Mouse (Mus musculus) hindbrain, embryonic 10.5 days (tissue): Measurements from ENCODE around the gene Gsc2. TPM values are rescaled to one million over a fixed set of nuclear protein-coding genes. Genes with fewer than 3 reads are reported as not detected.

Experiments
- DNase-seq: peaks from one replicate; pipeline ENCODE4 v3.0.0-alpha.2; 2017; ENCODE audit warnings: low spot score
- H3K27ac ChIP-seq: fragments of 300-500 bp; sonication (generic); 2 replicates; pipeline ENCODE4 v1.5.1; 2016; ENCODE audit warnings: mild to moderate bottlenecking, moderate library complexity
- H3K27me3 ChIP-seq: fragments of 300-500 bp; sonication (generic); 2 replicates; pipeline ENCODE4 v1.6.1; 2016; ENCODE audit warnings: mild to moderate bottlenecking; ENCODE audit not compliant: poor library complexity, insufficient read depth, severe bottlenecking
- H3K36me3 ChIP-seq: fragments of 300-500 bp; sonication (generic); 2 replicates; pipeline ENCODE4 v1.6.1; 2016; ENCODE audit warnings: mild to moderate bottlenecking, moderate library complexity
- H3K4me1 ChIP-seq: fragments of 300-500 bp; sonication (generic); replicated peaks from 2 replicates; pipeline ENCODE4 v1.6.1; 2016; ENCODE audit warnings: mild to moderate bottlenecking
- H3K4me3 ChIP-seq: fragments of 300-500 bp; sonication (generic); 2 replicates; pipeline ENCODE4 v1.5.1; 2016; ENCODE audit warnings: mild to moderate bottlenecking, moderate library complexity
- H3K9me3 ChIP-seq: fragments of 300-500 bp; sonication (generic); 2 replicates; pipeline ENCODE4 v1.6.1; 2016; ENCODE audit warnings: mild to moderate bottlenecking, moderate library complexity
- WGBS: fragments of 180-500 bp; shearing (Covaris S2); methylation state at CpG from one replicate; pipeline ENCODE4 v1.1.7; 2016; 5-methylcytosine and 5-hydroxymethylcytosine counted together
- polyA plus RNA-seq: library from polyadenylated mRNA; unstranded; fragments of >200 nt; fragmentation: Nextera tagmentation; extraction: Ambion mirVana; gene quantifications from 2 replicates; pipeline ENCODE4 v1.2.1, GENCODE M21; 2016

The Gsc2 gene
- polyA plus RNA-seq, 1 experiment from 2014 or later, result 0.17 TPM

DNA sequence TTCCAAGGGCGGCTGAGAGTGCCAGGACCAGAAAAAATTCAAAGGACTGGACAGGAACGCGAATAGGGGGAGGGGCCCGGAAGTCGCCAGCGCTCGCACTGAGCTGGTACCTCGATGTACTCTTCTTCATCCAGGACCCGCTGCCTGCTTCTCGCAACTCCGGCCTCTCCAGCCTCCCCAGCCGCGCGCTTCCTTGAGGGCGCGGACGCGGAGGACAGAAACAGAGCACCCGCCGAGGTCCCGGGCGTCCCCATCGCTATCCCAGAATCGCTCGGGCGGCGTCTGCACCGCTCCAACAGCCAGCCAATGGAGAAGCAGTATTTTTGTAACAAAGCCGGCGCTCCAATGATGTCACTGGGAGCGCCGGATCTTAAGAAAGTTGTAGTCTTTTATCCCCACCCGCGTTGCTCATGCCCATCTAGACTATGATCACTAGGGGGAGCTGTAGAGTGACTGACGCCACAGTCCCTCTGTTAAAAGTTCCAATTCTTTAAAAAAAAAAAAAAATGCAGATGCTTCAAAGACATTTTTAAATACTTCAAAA lies 3.7 kb downstream of the Gsc2 start, which contains the start of gene Ess2:
Gene Ess2, minus strand, starts transcription at position 297 of the 544 bp plus-strand sequence.
- H3K9me3 ChIP-seq, result no peaks in the 10 kb centered on the region
- peak within 1 kb of the TSS; percentile 76 for H3K4me3 ChIP-seq
- H3K27me3 ChIP-seq, result peaks cover 46% of the 10 kb centered on the region
- peak; percentile 90 for DNase-seq
- H3K4me1 ChIP-seq, result peaks cover 24% of the 10 kb centered on the region
- under 1% methylated on average over 35 of the region's 35 CpGs for WGBS
- H3K27ac ChIP-seq, result peak within 1 kb of the TSS; percentile 95
- H3K36me3 ChIP-seq, result peaks cover 33% of the 10 kb centered on the region

DNA sequence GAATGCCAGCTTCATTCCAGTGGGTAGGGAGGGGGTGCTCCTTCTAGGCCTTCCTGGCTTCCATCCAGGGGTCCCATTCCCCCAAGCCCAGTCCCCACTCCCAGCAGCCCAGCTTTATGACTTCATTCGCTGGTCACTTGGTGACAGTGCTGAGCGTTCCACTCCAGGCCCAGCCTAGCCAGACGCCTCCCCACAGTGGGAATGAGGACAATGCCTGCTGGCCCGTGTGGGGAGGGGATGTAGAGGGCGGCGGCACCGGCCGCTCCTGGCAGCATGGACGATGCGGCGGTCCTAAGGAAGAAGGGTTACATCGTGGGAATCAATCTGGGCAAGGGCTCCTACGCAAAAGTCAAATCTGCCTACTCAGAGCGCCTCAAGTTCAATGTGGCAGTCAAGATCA lies 16.4 kb downstream of the Gsc2 start, which contains the start of the genes Dgcr2 and Tssk2:
Gene Dgcr2, minus strand, starts transcription at position 101 of the 400 bp plus-strand sequence.
Gene Tssk2, plus strand, starts transcription at position 176 of the 400 bp plus-strand sequence.
- no peak for DNase-seq
- 92% methylated on average over 14 of the region's 14 CpGs for WGBS

DNA sequence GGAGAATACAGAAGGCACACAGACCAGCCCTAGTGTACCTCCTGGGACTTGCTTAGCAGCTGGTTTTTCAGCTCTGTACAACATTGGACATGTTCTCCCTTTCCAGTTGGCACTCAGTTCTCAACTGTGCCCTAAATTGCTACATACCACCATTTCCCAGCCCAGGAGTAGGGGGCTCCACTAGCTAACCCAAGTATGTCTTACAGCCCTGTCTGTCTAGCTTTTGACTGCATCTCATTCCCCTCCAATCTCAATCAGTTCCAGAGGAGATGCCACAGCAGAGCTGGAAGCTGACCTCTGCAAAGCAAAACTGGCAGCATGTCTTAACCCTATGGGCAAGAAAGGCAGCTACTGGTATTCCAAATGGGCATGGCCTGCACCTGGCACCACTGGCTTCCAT lies 18.8 kb downstream of the Gsc2 start:
- H3K27ac ChIP-seq, result no peak overlapping the region
- peaks cover 12% of the 10 kb centered on the region for H3K4me1 ChIP-seq
- H3K4me3 ChIP-seq, result no peak overlapping the region
- H3K36me3 ChIP-seq, result peaks cover 35% of the 10 kb centered on the region
- H3K9me3 ChIP-seq, result no peaks in the 10 kb centered on the region
- H3K27me3 ChIP-seq, result no peaks in the 10 kb centered on the region
- DNase-seq, result no peak

More for the DNA sequence above, 16.4 kb downstream of the Gsc2 start, which contains the start of the genes Dgcr2 and Tssk2:
- no peaks in the 10 kb centered on the region for H3K9me3 ChIP-seq
- no peaks in the 10 kb centered on the region for H3K4me1 ChIP-seq
- no peak within 1 kb of the TSS for H3K4me3 ChIP-seq
- H3K36me3 ChIP-seq, result peaks cover 59% of the 10 kb centered on the region
- H3K27me3 ChIP-seq, result no peaks in the 10 kb centered on the region
- H3K27ac ChIP-seq, result no peak within 1 kb of the TSS

DNA sequence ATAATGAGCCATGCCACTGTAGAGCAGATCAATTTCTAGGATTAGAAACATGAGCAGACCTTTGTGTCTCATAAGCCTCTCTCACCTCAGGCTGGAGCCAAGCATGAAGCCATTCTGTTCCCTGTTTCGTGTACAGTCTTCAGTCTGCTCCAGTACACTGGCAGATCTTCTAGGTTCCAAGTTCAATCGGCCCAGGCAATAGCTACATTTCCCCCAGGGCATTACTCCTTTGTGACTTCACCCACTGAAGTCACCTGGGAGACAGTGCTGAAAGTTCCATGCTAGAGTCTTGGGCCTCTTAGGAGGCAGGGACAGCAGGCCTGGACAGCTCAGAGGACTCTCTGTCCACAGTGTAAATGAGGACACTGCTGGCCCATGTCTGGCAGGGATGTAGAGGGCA lies 20.9 kb downstream of the Gsc2 start, which contains the start of gene Tssk1:
Gene Tssk1, plus strand, starts transcription at position 301 of the 400 bp plus-strand sequence.
- DNase-seq, result no peak
- Histone ChIP-seq H3K9me3 (no peaks in the 10 kb centered on the region), H3K36me3 (peaks cover 20% of the 10 kb centered on the region), H3K27ac (no peak within 1 kb of the TSS), H3K4me3 (no peak within 1 kb of the TSS), H3K4me1 (peaks cover 27% of the 10 kb centered on the region), H3K27me3 (no peaks in the 10 kb centered on the region)
- 84% methylated on average over 2 of the region's 2 CpGs for WGBS

DNA sequence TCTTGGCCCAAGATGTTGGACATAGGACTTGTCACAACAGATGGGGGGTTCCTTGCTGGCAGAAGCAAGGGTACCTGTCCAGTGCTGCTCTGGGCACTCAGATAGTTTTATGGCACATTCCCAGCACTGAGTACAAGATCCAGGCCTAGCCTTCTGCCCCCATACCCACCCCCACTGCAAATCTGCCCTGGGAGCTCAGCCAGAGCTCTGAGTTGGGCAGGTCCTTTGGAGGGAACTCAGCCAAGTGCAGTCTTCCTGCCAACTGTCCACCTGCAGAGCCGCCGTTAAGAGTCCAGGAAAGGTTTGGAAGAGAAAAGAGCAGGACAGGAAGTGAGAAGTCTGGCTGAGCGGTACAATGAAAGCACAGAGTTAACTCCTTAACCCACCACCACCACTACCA lies 22.3 kb downstream of the Gsc2 start:
- Histone ChIP-seq H3K9me3 (no peaks in the 10 kb centered on the region), H3K27ac (no peak overlapping the region), H3K36me3 (peaks cover 7% of the 10 kb centered on the region; the same call in 1 of the 2 replicates), H3K4me1 (peaks cover 27% of the 10 kb centered on the region), H3K4me3 (no peak overlapping the region), H3K27me3 (no peaks in the 10 kb centered on the region)
- no peak for DNase-seq
- 85% methylated on average over 3 of the region's 3 CpGs for WGBS

DNA sequence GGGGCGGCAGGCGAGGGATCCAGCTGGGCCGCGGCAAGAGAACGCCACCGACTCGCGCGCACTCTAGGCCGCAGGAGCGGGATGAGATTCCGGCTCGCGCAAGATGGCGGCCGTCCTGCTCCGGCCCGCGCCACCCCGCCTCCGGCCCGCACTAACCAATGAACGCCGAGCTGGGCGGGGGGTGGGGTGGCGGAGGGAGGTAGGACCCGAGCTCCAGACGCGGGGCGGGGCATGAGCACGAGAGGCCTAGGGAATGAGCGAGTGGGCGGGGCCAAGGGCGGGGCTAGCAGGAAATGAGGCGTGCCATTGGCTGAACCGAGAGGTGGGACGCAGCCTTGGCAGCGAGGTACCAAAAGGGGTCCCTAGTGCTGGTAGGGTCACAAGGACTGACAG lies 23.3 kb downstream of the Gsc2 start, which contains the start of gene Gm20518:
Gene Gm20518, minus strand, starts transcription at position 105 of the 393 bp plus-strand sequence.
- Histone ChIP-seq H3K27me3 (no peaks in the 10 kb centered on the region), H3K4me1 (peaks cover 27% of the 10 kb centered on the region), H3K36me3 (peaks cover 7% of the 10 kb centered on the region; the same call in 1 of the 2 replicates), H3K9me3 (no peaks in the 10 kb centered on the region), H3K27ac (peak within 1 kb of the TSS; percentile 99), H3K4me3 (peak within 1 kb of the TSS; percentile 100)
- under 1% methylated on average over 38 of the region's 38 CpGs for WGBS
- peak; percentile 100 for DNase-seq

DNA sequence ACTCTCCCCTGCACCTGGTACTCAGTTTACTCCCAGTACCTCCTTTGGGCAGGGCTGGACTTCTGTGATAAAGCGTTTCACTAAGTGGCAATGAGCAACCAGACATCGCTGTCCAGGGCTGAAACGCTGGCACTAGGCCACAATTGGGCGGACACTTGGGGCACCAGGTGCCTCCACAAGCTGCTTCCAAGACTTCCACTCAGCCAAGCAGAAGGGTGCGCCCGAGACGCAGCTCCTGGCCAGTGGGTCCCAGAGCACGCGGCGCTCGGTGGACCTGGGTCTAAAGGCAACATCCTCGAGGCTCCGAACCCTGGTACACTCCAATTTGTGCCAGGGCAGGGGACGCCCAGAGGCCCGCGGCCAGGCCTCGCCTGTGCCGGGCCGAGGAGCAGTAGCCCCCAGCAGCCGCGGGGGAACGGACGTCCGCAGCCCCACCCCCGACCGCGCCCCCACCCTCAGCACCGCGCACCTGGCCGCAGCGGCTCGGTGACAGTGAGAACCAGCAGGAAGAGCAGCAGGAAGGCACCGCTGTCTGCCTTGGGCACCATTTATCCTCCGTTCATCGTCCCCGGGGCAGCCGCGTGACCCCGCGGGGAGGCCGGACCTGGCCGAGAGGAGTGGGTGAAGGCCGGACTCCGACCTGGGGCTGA lies 23.8 kb downstream of the Gsc2 start:
- no peaks in the 10 kb centered on the region for H3K27me3 ChIP-seq
- peak; percentile 58 for DNase-seq
- no peaks in the 10 kb centered on the region for H3K9me3 ChIP-seq
- WGBS, result under 1% methylated on average over 44 of the region's 44 CpGs
- peaks cover 27% of the 10 kb centered on the region for H3K4me1 ChIP-seq
- peak overlapping the region; percentile 99 for H3K27ac ChIP-seq
- H3K36me3 ChIP-seq, result peaks cover 8% of the 10 kb centered on the region; the same call in 1 of the 2 replicates
- H3K4me3 ChIP-seq, result peak overlapping the region; percentile 100

DNA sequence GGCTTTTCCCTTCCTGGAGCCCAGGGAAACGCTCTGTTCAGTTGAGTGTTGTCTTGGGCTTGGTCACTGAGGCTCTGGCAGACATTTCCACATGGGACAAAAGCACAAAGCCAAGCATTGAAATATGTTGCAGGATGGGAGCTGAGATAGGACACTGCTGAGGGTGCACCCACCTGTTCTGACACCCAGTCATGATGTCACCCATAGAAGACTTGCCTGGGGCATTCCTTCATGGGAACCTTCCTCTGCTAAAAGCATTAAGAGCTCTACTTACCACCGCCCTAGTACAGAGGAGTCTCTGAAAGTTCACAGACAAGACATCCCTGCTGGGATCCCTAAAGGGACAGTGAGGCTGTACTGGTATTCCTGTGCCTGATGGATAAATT lies 24.5 kb downstream of the Gsc2 start:
- no peaks in the 10 kb centered on the region for H3K9me3 ChIP-seq
- H3K4me1 ChIP-seq, result peaks cover 27% of the 10 kb centered on the region
- H3K36me3 ChIP-seq, result peaks cover 15% of the 10 kb centered on the region
- peak overlapping the region; percentile 100 for H3K4me3 ChIP-seq
- no peaks in the 10 kb centered on the region for H3K27me3 ChIP-seq
- no peak for DNase-seq
- 67% methylated on average over 2 of the region's 2 CpGs for WGBS
- peak overlapping the region; percentile 99 for H3K27ac ChIP-seq

DNA sequence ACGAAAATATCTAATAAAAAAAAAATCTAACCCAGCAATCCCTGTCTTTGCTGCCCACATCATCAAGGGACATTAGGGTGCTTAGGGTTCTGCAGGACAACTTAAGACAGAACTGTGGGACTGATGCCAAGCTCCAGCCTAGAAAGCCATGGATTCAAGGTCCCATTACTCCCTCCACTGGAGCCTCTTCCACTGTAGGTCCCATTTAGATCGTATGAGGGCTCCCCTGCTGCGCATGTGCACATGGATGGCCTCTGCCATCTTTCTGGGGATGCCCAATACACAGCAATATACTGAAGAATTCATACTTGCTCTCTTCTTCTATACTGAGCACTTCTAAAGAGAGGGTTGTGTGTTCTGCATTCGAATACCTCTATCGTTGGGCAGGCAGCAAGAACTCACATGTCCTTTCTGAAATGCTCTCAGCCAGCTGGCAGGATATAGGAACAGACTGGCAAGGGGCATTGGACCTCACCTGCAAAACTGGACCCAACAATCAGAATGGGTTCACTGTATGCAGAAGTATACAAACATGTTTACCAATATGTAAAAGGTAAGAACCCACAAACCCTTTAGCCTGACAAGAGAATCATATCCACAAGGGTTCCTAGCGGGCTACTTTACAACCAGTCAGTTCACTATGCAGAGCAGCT lies 25.0 kb downstream of the Gsc2 start:
- Histone ChIP-seq H3K4me3 (peak overlapping the region; percentile 100), H3K9me3 (no peaks in the 10 kb centered on the region), H3K36me3 (peaks cover 20% of the 10 kb centered on the region), H3K27me3 (no peaks in the 10 kb centered on the region), H3K4me1 (peaks cover 27% of the 10 kb centered on the region), H3K27ac (peak overlapping the region; percentile 99)
- 85% methylated on average over 6 of the region's 6 CpGs for WGBS
- DNase-seq, result no peak

DNA sequence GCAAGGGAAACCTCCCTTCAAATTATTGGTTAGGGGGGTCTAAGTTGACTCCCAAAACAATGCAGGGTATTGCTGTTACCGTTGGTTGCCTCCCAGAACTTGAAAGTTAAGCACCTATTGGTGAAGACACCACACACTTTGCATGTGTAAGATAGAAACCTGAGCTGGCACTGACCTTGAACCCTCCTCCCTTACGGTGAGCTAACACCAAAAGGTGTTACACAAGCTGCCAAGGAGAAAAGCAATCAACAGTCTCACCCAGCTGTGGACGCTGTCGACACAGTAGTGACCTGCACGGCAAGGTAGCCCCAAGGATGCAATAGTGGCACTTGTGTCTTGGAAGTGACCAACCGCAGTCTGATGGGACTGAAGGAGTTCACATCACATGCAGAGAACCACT lies 30.7 kb downstream of the Gsc2 start:
- DNase-seq, result no peak
- H3K36me3 ChIP-seq, result peaks cover 56% of the 10 kb centered on the region
- 84% methylated on average over 6 of the region's 6 CpGs for WGBS

DNA sequence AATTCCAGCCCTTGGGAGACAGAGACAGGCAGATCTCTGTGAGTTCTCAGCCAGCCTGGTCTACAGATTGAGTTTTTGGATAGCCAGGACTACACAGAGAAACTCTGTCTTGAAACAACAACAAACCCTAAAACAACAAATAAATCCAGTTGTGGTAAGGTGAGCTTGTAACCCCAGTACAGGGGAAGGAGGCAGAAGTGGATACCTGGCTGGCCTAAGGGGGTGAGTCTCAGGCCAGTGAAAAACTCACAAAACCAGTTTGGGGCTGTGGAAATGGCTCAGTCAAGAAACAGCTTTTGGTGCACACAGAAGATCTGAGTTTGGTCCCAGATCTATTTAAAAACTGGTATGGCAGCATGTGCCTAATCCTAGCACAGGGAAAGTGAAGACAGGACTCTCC lies 32.7 kb downstream of the Gsc2 start:
- Histone ChIP-seq H3K4me1 (no peaks in the 10 kb centered on the region; the same call in 1 of the 2 replicates), H3K4me3 (no peak overlapping the region), H3K27me3 (no peaks in the 10 kb centered on the region), H3K27ac (no peak overlapping the region), H3K9me3 (peaks cover 2% of the 10 kb centered on the region; the same call in 1 of the 2 replicates), H3K36me3 (peaks cover 75% of the 10 kb centered on the region)
- DNase-seq, result no peak

More for the DNA sequence above, 30.7 kb downstream of the Gsc2 start:
- H3K9me3 ChIP-seq, result no peaks in the 10 kb centered on the region
- H3K4me3 ChIP-seq, result no peak overlapping the region
- no peaks in the 10 kb centered on the region for H3K27me3 ChIP-seq
- H3K4me1 ChIP-seq, result no peaks in the 10 kb centered on the region; the same call in 1 of the 2 replicates
- no peak overlapping the region for H3K27ac ChIP-seq

DNA sequence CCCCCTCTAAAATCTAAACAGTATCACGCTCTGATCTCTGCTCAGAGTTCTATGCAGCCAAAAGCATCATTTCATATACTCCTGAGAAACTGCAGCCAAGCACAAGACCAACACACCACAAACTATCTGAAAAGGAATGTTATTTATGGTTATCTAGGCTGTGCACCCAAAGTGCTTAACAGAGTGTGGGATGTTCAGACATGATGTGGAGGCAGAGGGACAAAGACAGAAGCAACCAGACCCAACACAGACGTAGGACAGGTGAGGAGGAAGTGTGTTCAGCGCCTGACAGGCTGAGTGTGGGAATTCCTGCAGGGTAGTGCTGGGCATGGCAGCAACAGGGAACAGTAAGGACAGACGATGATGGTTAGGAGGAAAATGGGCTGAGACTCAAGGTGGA lies 35.3 kb downstream of the Gsc2 start:
- peaks cover 2% of the 10 kb centered on the region; the same call in 1 of the 2 replicates for H3K9me3 ChIP-seq
- WGBS, result 94% methylated on average over 4 of the region's 4 CpGs
- no peak overlapping the region for H3K4me3 ChIP-seq
- no peaks in the 10 kb centered on the region for H3K4me1 ChIP-seq
- no peak for DNase-seq
- peaks cover 70% of the 10 kb centered on the region for H3K36me3 ChIP-seq
- no peaks in the 10 kb centered on the region for H3K27me3 ChIP-seq
- no peak overlapping the region for H3K27ac ChIP-seq

DNA sequence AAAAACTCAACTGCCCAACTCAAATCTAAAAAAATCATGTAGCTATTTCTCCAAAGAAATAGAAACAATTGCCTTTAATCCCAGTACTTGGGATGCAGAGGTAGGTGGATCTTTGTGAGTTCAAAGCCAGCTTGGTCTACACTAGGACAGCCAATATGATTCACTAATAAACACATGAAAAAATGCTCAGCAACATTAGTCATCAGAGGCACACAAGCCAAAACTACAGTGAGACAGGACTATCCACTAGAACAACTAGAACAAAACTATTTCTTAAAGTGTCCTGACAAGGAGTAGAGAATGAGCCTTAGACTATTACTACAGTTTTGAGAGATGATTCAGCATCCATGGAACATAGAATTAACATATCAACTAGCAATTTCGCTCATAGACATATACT lies 38.8 kb downstream of the Gsc2 start:
- no peak overlapping the region for H3K4me3 ChIP-seq
- H3K36me3 ChIP-seq, result peaks cover 67% of the 10 kb centered on the region
- H3K9me3 ChIP-seq, result peaks cover 2% of the 10 kb centered on the region; the same call in 1 of the 2 replicates
- DNase-seq, result no peak
- H3K27me3 ChIP-seq, result no peaks in the 10 kb centered on the region
- H3K27ac ChIP-seq, result no peak overlapping the region
- WGBS, result 90% methylated on average over 1 of the region's 1 CpGs
- H3K4me1 ChIP-seq, result 0 out of 2 replicates have a peak, but pooled peaks cover 4% of the 10 kb centered on the region
